Mouse (Mus musculus) heart, postnatal 14 days (tissue): ENCODE measurements at regions not wholly inside any gene's neighbourhood (a gene's known extent, or its start where the extent isn't known, plus 50 kb on each side); places are given as distances from the start of the nearest gene placed in this dataset.

ENCODE experiments used
- DNase-seq, 2 experiments: peaks; one replicate each; pipeline ENCODE4 v3.0.0; 2021 to 2022
- intact Hi-C: fragments of 180-260 bp; cut with DNase I; formaldehyde crosslinking; loops from one replicate; pipeline ENCODE4 v1.15.1; 2025

- peak in 1 of 2 experiments; percentile 9 for DNase-seq
- intact Hi-C loops = no loop called here
These were observed 54.5 kb upstream of the Mafb start for GRCm38 (mm10) chr2:160421216-160421911.

GRCm38 (mm10) chr2:160424491-160424890, 57.6 kb upstream of the Mafb start:
- DNase-seq = no peak
- intact Hi-C loops = no loop called here

GRCm38 (mm10) chr2:160427431-160427830, 60.6 kb upstream of the Mafb start:
- DNase-seq = no peak
- intact Hi-C loops = no loop called here

- intact Hi-C loops = no loop called here
- peak; percentile 81 to 86 for DNase-seq
These were observed 66.4 kb upstream of the Mafb start for GRCm38 (mm10) chr2:160433252-160433651.

- intact Hi-C loops = no loop called here
These were observed 67.8 kb upstream of the Mafb start for GRCm38 (mm10) chr2:160434701-160435100.

GRCm38 (mm10) chr2:160435622-160436021, 68.8 kb upstream of the Mafb start:
- intact Hi-C loops = no loop called here
- no peak for DNase-seq

More at GRCm38 (mm10) chr2:160434701-160435100, 67.8 kb upstream of the Mafb start:
- DNase-seq = no peak

GRCm38 (mm10) chr2:160439028-160439427, 72.2 kb upstream of the Mafb start:
- intact Hi-C loops = no loop called here
- DNase-seq = no peak

GRCm38 (mm10) chr2:160440236-160440635, 73.4 kb upstream of the Mafb start:
- DNase-seq = no peak
- intact Hi-C loops = no loop called here

- no peak for DNase-seq
- intact Hi-C loops = loop anchor here (5.0 kb wide), 1 partner anchor 51 kb away; no protein-coding TSS in a partner anchor
These were observed 84.2 kb upstream of the Mafb start for GRCm38 (mm10) chr2:160451057-160451456.

GRCm38 (mm10) chr2:160451481-160452238, 84.8 kb upstream of the Mafb start:
- intact Hi-C loops = loop anchor here (5.0 kb wide), 1 partner anchor 51 kb away; no protein-coding TSS in a partner anchor
- DNase-seq = peak; percentile 76 to 79

- intact Hi-C loops = loop anchor here (5.0 kb wide), 1 partner anchor 50 kb away; no protein-coding TSS in a partner anchor
These were observed 85.3 kb upstream of the Mafb start for GRCm38 (mm10) chr2:160452239-160452530.

GRCm38 (mm10) chr2:160452730-160453129, 85.9 kb upstream of the Mafb start:
- intact Hi-C loops = loop anchor here (5.0 kb wide), 1 partner anchor 50 kb away; no protein-coding TSS in a partner anchor

More at GRCm38 (mm10) chr2:160452239-160452530, 85.3 kb upstream of the Mafb start:
- DNase-seq = no peak

GRCm38 (mm10) chr2:160455617-160456016, 88.8 kb upstream of the Mafb start:
- DNase-seq = no peak
- intact Hi-C loops = no loop called here

More at GRCm38 (mm10) chr2:160452730-160453129, 85.9 kb upstream of the Mafb start:
- DNase-seq = no peak

GRCm38 (mm10) chr2:160456681-160457080, 89.8 kb upstream of the Mafb start:
- intact Hi-C loops = no loop called here
- DNase-seq = no peak

- intact Hi-C loops = no loop called here
These were observed 104.7 kb upstream of the Mafb start for GRCm38 (mm10) chr2:160471561-160471960.

GRCm38 (mm10) chr2:160476181-160476580, 109.3 kb upstream of the Mafb start:
- no peak for DNase-seq
- intact Hi-C loops = no loop called here

More at GRCm38 (mm10) chr2:160471561-160471960, 104.7 kb upstream of the Mafb start:
- DNase-seq = no peak

GRCm38 (mm10) chr2:160479240-160479639, 112.4 kb upstream of the Mafb start:
- no peak for DNase-seq
- intact Hi-C loops = no loop called here

GRCm38 (mm10) chr2:160485097-160485496, 118.2 kb upstream of the Mafb start:
- intact Hi-C loops = no loop called here
- no peak for DNase-seq

GRCm38 (mm10) chr2:160485515-160485914, 118.7 kb upstream of the Mafb start:
- no peak for DNase-seq
- intact Hi-C loops = no loop called here

GRCm38 (mm10) chr2:160499726-160500125, 132.9 kb upstream of the Mafb start:
- intact Hi-C loops = loop anchor here (5.0 kb wide), 1 partner anchor 47 kb away; no protein-coding TSS in a partner anchor
- DNase-seq = no peak

GRCm38 (mm10) chr2:160502901-160503300, 136.0 kb upstream of the Mafb start:
- intact Hi-C loops = loop anchor here (5.0 kb wide), 1 partner anchor 51 kb away; no protein-coding TSS in a partner anchor

More at GRCm38 (mm10) chr2:160502901-160503300, 136.0 kb upstream of the Mafb start:
- no peak for DNase-seq
